In genomic region chr2:153013724-153014515, GRCm38 (mm10) we compare ENCODE assay signal across 8 mouse cellular contexts. TPM values are rescaled to one million over a fixed set of nuclear protein-coding genes. Genes with fewer than 3 reads are reported as not detected.
A peak's percentile ranks its signal among the peaks of the same experiment; 100 is the strongest.
DNase-seq lines count a peak whose midpoint lies in the region; ATAC-seq and TF ChIP-seq lines count a peak whose summit lies in the region.

No protein-coding gene starts in this region.

- H3K4me1 ChIP-seq in kidney, embryonic 15.5 days = peaks cover 9% of the 10 kb centered on the region
- peaks cover 18% of the 10 kb centered on the region for H3K4me1 ChIP-seq in G1E (ENCODE audit: insufficient read depth, low read depth, low read length)
- H3K4me1 ChIP-seq in embryonic facial prominence, embryonic 11.5 days (ENCODE audit: control insufficient read depth, insufficient read depth, low read length) = peaks cover 3% of the 10 kb centered on the region; the same call in 1 of the 2 replicates
- peaks cover 13% of the 10 kb centered on the region for H3K4me1 ChIP-seq in limb, embryonic 12.5 days (replicated peaks)
- H3K4me1 ChIP-seq in stomach, postnatal 0 days (replicated peaks; ENCODE audit: control insufficient read depth, insufficient read depth) = 0 out of 2 replicates have a peak, but pooled peaks cover 5% of the 10 kb centered on the region

- peak overlapping the region; percentile 76 for H3K9ac ChIP-seq in kidney, embryonic 15.5 days
- no peak overlapping the region for H3K9ac ChIP-seq in embryonic facial prominence, embryonic 11.5 days (replicated peaks; ENCODE audit: low read length)
- H3K9ac ChIP-seq in limb, embryonic 12.5 days (replicated peaks) = peak overlapping the region; percentile 86
- peak overlapping the region; percentile 72; the same call in 1 of the 2 replicates for H3K9ac ChIP-seq in stomach, postnatal 0 days (ENCODE audit: low read length)

- 89% methylated on average over 11 of the region's 11 CpGs for WGBS in kidney, embryonic 15.5 days
- 90% methylated on average over 11 of the region's 11 CpGs for WGBS in embryonic facial prominence, embryonic 11.5 days
- 94% methylated on average over 11 of the region's 11 CpGs for WGBS in limb, embryonic 12.5 days
- 82% methylated on average over 11 of the region's 11 CpGs for WGBS in stomach, postnatal 0 days

- peak overlapping the region; percentile 88 for H3K4me3 ChIP-seq in kidney, embryonic 15.5 days (replicated peaks)
- peak overlapping the region; percentile 99 for H3K4me3 ChIP-seq in G1E (ENCODE audit: low read depth, low read length)
- peak overlapping the region; percentile 67 for H3K4me3 ChIP-seq in embryonic facial prominence, embryonic 11.5 days (ENCODE audit: low read depth, low read length)
- H3K4me3 ChIP-seq in limb, embryonic 12.5 days (replicated peaks) = peak overlapping the region; percentile 94
- H3K4me3 ChIP-seq in stomach, postnatal 0 days (ENCODE audit: low read depth, low read length) = peak overlapping the region; percentile 75

- peak overlapping the region; percentile 85 for H3K4me2 ChIP-seq in kidney, embryonic 15.5 days
- peak overlapping the region; percentile 88 for H3K4me2 ChIP-seq in embryonic facial prominence, embryonic 11.5 days (ENCODE audit: low read depth, low read length)
- peak overlapping the region; percentile 97 for H3K4me2 ChIP-seq in limb, embryonic 12.5 days
- peak overlapping the region; percentile 87 for H3K4me2 ChIP-seq in stomach, postnatal 0 days (replicated peaks; ENCODE audit: low read depth)

- no peak overlapping the region for H3K27ac ChIP-seq in kidney, embryonic 15.5 days
- H3K27ac ChIP-seq in embryonic facial prominence, embryonic 11.5 days (replicated peaks; ENCODE audit: low read depth, low read length) = no peak overlapping the region
- no peak overlapping the region for H3K27ac ChIP-seq in limb, embryonic 12.5 days
- no peak overlapping the region for H3K27ac ChIP-seq in stomach, postnatal 0 days (replicated peaks)

- TF ChIP-seq CTCF in G1E (IDR thresholded peaks at IDR 0.05; ENCODE audit: low read depth, low read length) = no peak
- no peak for TF ChIP-seq CTCF in stomach, postnatal 0 days (IDR thresholded peaks at IDR 0.05; ENCODE audit: low read depth)

- DNase-seq in kidney, adult 11 months = no peak
- DNase-seq in G1E (ENCODE audit: low spot score) = no peak
- DNase-seq in embryonic facial prominence, embryonic 11.5 days (ENCODE audit: low spot score) = no peak
- DNase-seq in stomach, postnatal 0 days (ENCODE audit: low spot score) = no peak
- DNase-seq in thymus, postnatal 36 days = no peak
- DNase-seq in spleen, postnatal 4 days (ENCODE audit: low spot score in 2 of 2) = no peak

- no peaks in the 10 kb centered on the region for H3K9me3 ChIP-seq in kidney, embryonic 15.5 days (replicated peaks)
- no peaks in the 10 kb centered on the region for H3K9me3 ChIP-seq in G1E (replicated peaks)
- H3K9me3 ChIP-seq in embryonic facial prominence, embryonic 11.5 days (replicated peaks; ENCODE audit: control insufficient read depth, low read length) = no peaks in the 10 kb centered on the region
- no peaks in the 10 kb centered on the region for H3K9me3 ChIP-seq in limb, embryonic 12.5 days
- H3K9me3 ChIP-seq in stomach, postnatal 0 days (ENCODE audit: control insufficient read depth, low read length) = no peaks in the 10 kb centered on the region

- no peak for TF ChIP-seq EP300 in stomach, postnatal 0 days (optimal IDR thresholded peaks at IDR 0.05)

- peaks cover 46% of the 10 kb centered on the region for H3K36me3 ChIP-seq in kidney, embryonic 15.5 days
- peaks cover 54% of the 10 kb centered on the region for H3K36me3 ChIP-seq in G1E (replicated peaks)
- no peaks in the 10 kb centered on the region; the same call in none of the 2 replicates for H3K36me3 ChIP-seq in embryonic facial prominence, embryonic 11.5 days (replicated peaks; ENCODE audit: control insufficient read depth, insufficient read depth, low read depth, low read length)
- H3K36me3 ChIP-seq in limb, embryonic 12.5 days = peaks cover 48% of the 10 kb centered on the region
- H3K36me3 ChIP-seq in stomach, postnatal 0 days (ENCODE audit: control insufficient read depth, insufficient read depth, low read length) = peaks cover 18% of the 10 kb centered on the region; the same call in 1 of the 2 replicates

- ATAC-seq in kidney, embryonic 15.5 days (replicated peaks; ENCODE audit: low FRiP score) = no peak
- ATAC-seq in G1E (ENCODE audit: extremely low read depth, insufficient number of reproducible peaks, low FRiP score, poor library complexity, severe bottlenecking) = no peak
- ATAC-seq in embryonic facial prominence, embryonic 11.5 days (replicated peaks; ENCODE audit: insufficient number of reproducible peaks, low FRiP score, low TSS enrichment, low read depth) = no peak
- ATAC-seq in limb, embryonic 12.5 days (ENCODE audit: insufficient number of reproducible peaks, insufficient read depth, low FRiP score, low TSS enrichment, low read depth) = no peak
- ATAC-seq in stomach, postnatal 0 days (ENCODE audit: low FRiP score, low TSS enrichment) = no peak

- H3K27me3 ChIP-seq in kidney, embryonic 15.5 days = peaks cover 9% of the 10 kb centered on the region; the same call in 1 of the 2 replicates
- peaks cover 17% of the 10 kb centered on the region for H3K27me3 ChIP-seq in G1E (ENCODE audit: insufficient read depth, low read length)
- H3K27me3 ChIP-seq in embryonic facial prominence, embryonic 11.5 days (ENCODE audit: control insufficient read depth, insufficient read depth, low read length) = no peaks in the 10 kb centered on the region
- peaks cover 10% of the 10 kb centered on the region; the same call in 1 of the 2 replicates for H3K27me3 ChIP-seq in limb, embryonic 12.5 days
- no peaks in the 10 kb centered on the region for H3K27me3 ChIP-seq in stomach, postnatal 0 days (ENCODE audit: control insufficient read depth, insufficient read depth, low read length)

RNA-seq across cellular contexts. Expression of gene Pdrg1, which starts 1.3 kb away (rescaled TPM):
- 111 and 112 TPM in 2 replicates for polyA plus RNA-seq in kidney, embryonic 15.5 days (2015; fragmentation: Nextera tagmentation; extraction: Ambion mirVana)
- total RNA-seq in G1E (2014; fragmentation: Nextera tagmentation) = 42.2 and 49.4 TPM in 2 replicates
- total RNA-seq in G1E (2017) = 142 and 154 TPM in 2 replicates
- 49.4 and 63.4 TPM in 2 replicates for polyA plus RNA-seq in G1E (2012)
- 71.4 and 75.6 TPM in 2 replicates for polyA plus RNA-seq in embryonic facial prominence, embryonic 11.5 days (2014; fragmentation: Nextera tagmentation; extraction: Ambion mirVana)
- polyA plus RNA-seq in limb, embryonic 12.5 days (2016; fragmentation: Nextera tagmentation; extraction: Ambion mirVana) = 95.4 and 104 TPM in 2 replicates
- 66.0 and 66.8 TPM in 2 replicates for polyA plus RNA-seq in stomach, postnatal 0 days (2015; fragmentation: Nextera tagmentation; extraction: Ambion mirVana)

RNA-seq across cellular contexts. Expression of gene Xkr7, which starts 17.7 kb away (rescaled TPM):
- not detected in 2 replicates for polyA plus RNA-seq in kidney, embryonic 15.5 days (2015; fragmentation: Nextera tagmentation; extraction: Ambion mirVana)
- total RNA-seq in G1E (2014; fragmentation: Nextera tagmentation) = not detected in 2 replicates
- total RNA-seq in G1E (2017) = 0.05 and 0.06 TPM in 2 replicates
- polyA plus RNA-seq in G1E (2012) = not detected in 2 replicates
- 0.07 and 0.36 TPM in 2 replicates for polyA plus RNA-seq in embryonic facial prominence, embryonic 11.5 days (2014; fragmentation: Nextera tagmentation; extraction: Ambion mirVana)
- not detected in 2 replicates for polyA plus RNA-seq in limb, embryonic 12.5 days (2016; fragmentation: Nextera tagmentation; extraction: Ambion mirVana)
- polyA plus RNA-seq in stomach, postnatal 0 days (2015; fragmentation: Nextera tagmentation; extraction: Ambion mirVana) = 0.04 TPM in 1 of 2 replicates, not detected in the other

RNA-seq across cellular contexts. Expression of gene Ttll9, which starts 51.6 kb away (rescaled TPM):
- polyA plus RNA-seq in kidney, embryonic 15.5 days (2015; fragmentation: Nextera tagmentation; extraction: Ambion mirVana) = 1.1 and 1.6 TPM in 2 replicates
- total RNA-seq in G1E (2014; fragmentation: Nextera tagmentation) (not detected in 2 replicates), G1E (2017) (not detected in 2 replicates)
- polyA plus RNA-seq in G1E (2012) = not detected in 2 replicates
- 0.89 and 1.6 TPM in 2 replicates for polyA plus RNA-seq in embryonic facial prominence, embryonic 11.5 days (2014; fragmentation: Nextera tagmentation; extraction: Ambion mirVana)
- polyA plus RNA-seq in limb, embryonic 12.5 days (2016; fragmentation: Nextera tagmentation; extraction: Ambion mirVana) = 0.19 and 0.35 TPM in 2 replicates
- not detected in 2 replicates for polyA plus RNA-seq in stomach, postnatal 0 days (2015; fragmentation: Nextera tagmentation; extraction: Ambion mirVana)

RNA-seq across cellular contexts. Expression of gene Ccm2l, which starts 51.8 kb away (rescaled TPM):
- 3.5 and 3.6 TPM in 2 replicates for polyA plus RNA-seq in kidney, embryonic 15.5 days (2015; fragmentation: Nextera tagmentation; extraction: Ambion mirVana)
- not detected in 2 replicates for total RNA-seq in G1E (2014; fragmentation: Nextera tagmentation)
- total RNA-seq in G1E (2017) = 0.11 TPM in 1 of 2 replicates, not detected in the other
- not detected in 2 replicates for polyA plus RNA-seq in G1E (2012)
- 1.3 and 1.7 TPM in 2 replicates for polyA plus RNA-seq in embryonic facial prominence, embryonic 11.5 days (2014; fragmentation: Nextera tagmentation; extraction: Ambion mirVana)
- polyA plus RNA-seq in limb, embryonic 12.5 days (2016; fragmentation: Nextera tagmentation; extraction: Ambion mirVana) = 2.5 and 3.0 TPM in 2 replicates
- polyA plus RNA-seq in stomach, postnatal 0 days (2015; fragmentation: Nextera tagmentation; extraction: Ambion mirVana) = 1.1 and 1.2 TPM in 2 replicates
